Mouse (Mus musculus) MEL (cell line): ENCODE data around the gene Zfp617. TPM values are rescaled to one million over a fixed set of nuclear protein-coding genes. Genes with fewer than 3 reads are reported as not detected.
A peak's percentile ranks its signal among the peaks of the same experiment; 100 is the strongest.
"Not testable (repeated sequence)": the region's sequence is repeated elsewhere in the genome, so short reads cannot be mapped to it uniquely, and the experiment has no call there.

ENCODE experiments used
- DNase-seq: peaks from one replicate; pipeline ENCODE4 v3.0.0; 2011; ENCODE audit warnings: low read depth, low spot score
- H3K27ac ChIP-seq: 2 replicates; pipeline ENCODE4 v1.5.1; 2012; ENCODE audit warnings: low read depth, mild to moderate bottlenecking, control low read depth, low read length, moderate library complexity; ENCODE audit not compliant: control insufficient read depth
- H3K27me3 ChIP-seq, 2 experiments: fragments of 150-350 bp in 1 of 2; sonication (generic) in 1 of 2; 2 replicates each; pipeline ENCODE4 v1.6.1; 2012; ENCODE audit warnings: low read length in 2 of 2, mild to moderate bottlenecking in 2 of 2, improper control_type of control experiment in 1 of 2, moderate library complexity in 1 of 2; ENCODE audit not compliant: insufficient read depth in 2 of 2, control insufficient read depth in 1 of 2
- H3K36me3 ChIP-seq, 2 experiments: 2 replicates each; pipeline ENCODE4 v1.6.1; 2012 to 2014; ENCODE audit warnings: low read length in 2 of 2, improper control_type of control experiment in 1 of 2, inconsistent platforms in 1 of 2, mild to moderate bottlenecking in 1 of 2; ENCODE audit not compliant: insufficient read depth in 2 of 2, control insufficient read depth in 1 of 2
- H3K4me1 ChIP-seq, 2 experiments: fragments of 150-350 bp in 1 of 2; sonication (generic) in 1 of 2; 2 replicates each; pipeline ENCODE4 v1.6.1; 2012; ENCODE audit warnings: low read length in 2 of 2, improper control_type of control experiment in 1 of 2, mild to moderate bottlenecking in 1 of 2; ENCODE audit not compliant: insufficient read depth in 2 of 2, control insufficient read depth in 1 of 2
- H3K4me3 ChIP-seq, 2 experiments: fragments of 150-350 bp in 1 of 2; sonication (generic) in 1 of 2; 2 replicates each; pipeline ENCODE4 v1.5.1; 2012; ENCODE audit warnings: low read depth in 2 of 2, low read length in 2 of 2, mild to moderate bottlenecking in 2 of 2, moderate library complexity in 2 of 2, control low read depth in 1 of 2, improper control_type of control experiment in 1 of 2; ENCODE audit not compliant: control insufficient read depth in 1 of 2, insufficient read depth in 1 of 2
- H3K79me2 ChIP-seq: 2 replicates; pipeline ENCODE4 v1.6.1; 2012; ENCODE audit warnings: mild to moderate bottlenecking, low read length, moderate library complexity; ENCODE audit not compliant: control insufficient read depth, poor library complexity, insufficient read depth
- H3K9ac ChIP-seq: 2 replicates; pipeline ENCODE4 v1.6.1; 2012; ENCODE audit warnings: low read depth, mild to moderate bottlenecking, control low read depth, low read length, moderate library complexity; ENCODE audit not compliant: control insufficient read depth, poor library complexity, severe bottlenecking
- H3K9me3 ChIP-seq: fragments of 150-350 bp; sonication (generic); replicated peaks from 2 replicates; pipeline ENCODE4 v1.6.1; 2012; ENCODE audit warnings: mild to moderate bottlenecking, low read length, improper control_type of control experiment, moderate library complexity; ENCODE audit not compliant: insufficient read depth
- CHD1 ChIP-seq: IDR thresholded peaks from 2 replicates; pipeline ENCODE4 v1.6.1; 2012; ENCODE audit warnings: low read depth, mild to moderate bottlenecking, inconsistent platforms, low read length, improper control_type of control experiment
- EP300 ChIP-seq, 2 experiments: IDR thresholded peaks; 2 replicates each; pipeline ENCODE4 v1.6.1; 2011; ENCODE audit warnings: improper control_type of control experiment in 2 of 2, low read length in 2 of 2, low read depth in 1 of 2, mild to moderate bottlenecking in 1 of 2
- ETS1 ChIP-seq: IDR thresholded peaks from 2 replicates; pipeline ENCODE4 v1.6.1; 2012; ENCODE audit warnings: low read depth, mild to moderate bottlenecking, inconsistent platforms, low read length, improper control_type of control experiment, moderate library complexity
- GABPA ChIP-seq: IDR thresholded peaks from 2 replicates; pipeline ENCODE4 v1.6.1; 2012; ENCODE audit warnings: low read depth, mild to moderate bottlenecking, inconsistent platforms, low read length, improper control_type of control experiment, moderate library complexity
- HCFC1 ChIP-seq: IDR thresholded peaks from 2 replicates; pipeline ENCODE4 v1.6.1; 2012; ENCODE audit warnings: low read depth, mild to moderate bottlenecking, inconsistent platforms, low read length, improper control_type of control experiment, moderate library complexity
- JUND ChIP-seq: IDR thresholded peaks from 2 replicates; pipeline ENCODE4 v1.6.1; 2011; ENCODE audit warnings: low read depth, mild to moderate bottlenecking, improper control_type of control experiment, low read length
- MAFK ChIP-seq: IDR thresholded peaks from 2 replicates; pipeline ENCODE4 v1.6.1; 2011; ENCODE audit warnings: low read depth, mild to moderate bottlenecking, low read length, improper control_type of control experiment, borderline replicate concordance
- MAX ChIP-seq: IDR thresholded peaks from 2 replicates; pipeline ENCODE4 v1.6.1; 2011; ENCODE audit warnings: low read length, improper control_type of control experiment
- MEF2A ChIP-seq: IDR thresholded peaks from 2 replicates; pipeline ENCODE4 v1.6.1; 2014; ENCODE audit warnings: low read depth, mild to moderate bottlenecking, inconsistent platforms, low read length, improper control_type of control experiment; ENCODE audit not compliant: poor library complexity, insufficient replicate concordance, severe bottlenecking; ENCODE audit errors: extremely low read depth
- MXI1 ChIP-seq: IDR thresholded peaks from 2 replicates; pipeline ENCODE4 v1.6.1; 2011; ENCODE audit warnings: mild to moderate bottlenecking, low read depth, low read length, improper control_type of control experiment
- MYB ChIP-seq: IDR thresholded peaks from 2 replicates; pipeline ENCODE4 v1.6.1; 2011; ENCODE audit warnings: mild to moderate bottlenecking, low read depth, low read length, improper control_type of control experiment
- MYC ChIP-seq: IDR thresholded peaks from 2 replicates; pipeline ENCODE4 v1.6.1; 2011; ENCODE audit warnings: low read depth, mild to moderate bottlenecking, low read length, improper control_type of control experiment, moderate library complexity
- NELFE ChIP-seq: IDR thresholded peaks from 2 replicates; pipeline ENCODE4 v1.6.1; 2011; ENCODE audit warnings: low read depth, low read length, improper control_type of control experiment
- POLR2A ChIP-seq, 2 experiments: IDR thresholded peaks; 2 replicates each; pipeline ENCODE4 v1.6.1; 2011 to 2012; ENCODE audit warnings: low read length in 2 of 2, mild to moderate bottlenecking in 2 of 2, control low read depth in 1 of 2, improper control_type of control experiment in 1 of 2, low read depth in 1 of 2, moderate library complexity in 1 of 2; ENCODE audit not compliant: control insufficient read depth in 1 of 2, insufficient read depth in 1 of 2, poor library complexity in 1 of 2
- POLR2AphosphoS2 ChIP-seq: IDR thresholded peaks from 2 replicates; pipeline ENCODE4 v1.6.1; 2011; ENCODE audit warnings: low read length, improper control_type of control experiment
- POLR2AphosphoS5 ChIP-seq: IDR thresholded peaks from 2 replicates; pipeline ENCODE4 v1.6.1; 2012; ENCODE audit warnings: low read depth, borderline replicate concordance, mild to moderate bottlenecking, inconsistent platforms, low read length, moderate library complexity, mixed read lengths
- SIN3A ChIP-seq: IDR thresholded peaks from 2 replicates; pipeline ENCODE4 v1.6.1; 2012; ENCODE audit warnings: low read length, improper control_type of control experiment, inconsistent platforms
- TAL1 ChIP-seq: IDR thresholded peaks from 2 replicates; pipeline ENCODE4 v1.6.1; 2012; ENCODE audit warnings: mild to moderate bottlenecking, inconsistent platforms, low read length, moderate library complexity, mixed read lengths
- USF2 ChIP-seq, 2 experiments: IDR thresholded peaks; 2 replicates each; pipeline ENCODE4 v1.6.1; 2011 to 2012; ENCODE audit warnings: improper control_type of control experiment in 2 of 2, low read length in 2 of 2, borderline replicate concordance in 1 of 2, inconsistent platforms in 1 of 2, low read depth in 1 of 2, mild to moderate bottlenecking in 1 of 2; ENCODE audit not compliant: insufficient read depth in 1 of 2
- ZMIZ1 ChIP-seq: IDR thresholded peaks from 2 replicates; pipeline ENCODE4 v1.6.1; 2012; ENCODE audit warnings: low read depth, mild to moderate bottlenecking, inconsistent platforms, low read length, improper control_type of control experiment, moderate library complexity
- polyA plus RNA-seq, 2 experiments: library from polyadenylated mRNA; stranded (reverse) in 1 of 2; unstranded in 1 of 2; fragments of >175 nt in 1 of 2; fragments of >200 nt in 1 of 2; gene quantifications; 2 replicates each; pipeline versions ENCODE4 v1.2.1 to v1.2.4; 2012; ENCODE audit warnings: low replicate concordance in 2 of 2, low read depth in 1 of 2; ENCODE audit not compliant: insufficient read length in 2 of 2, insufficient read depth in 1 of 2, missing spikeins in 1 of 2
- total RNA-seq: library from RNA; depleted of rRNA; stranded (reverse); fragments of 300-350 nt; gene quantifications from 2 replicates; pipeline ENCODE4 v1.2.3, GENCODE M21; 2012

The Zfp617 gene
- total and polyA plus RNA-seq, 3 experiments: 11.0 to 14.6 TPM; not detected in 1

DNA sequence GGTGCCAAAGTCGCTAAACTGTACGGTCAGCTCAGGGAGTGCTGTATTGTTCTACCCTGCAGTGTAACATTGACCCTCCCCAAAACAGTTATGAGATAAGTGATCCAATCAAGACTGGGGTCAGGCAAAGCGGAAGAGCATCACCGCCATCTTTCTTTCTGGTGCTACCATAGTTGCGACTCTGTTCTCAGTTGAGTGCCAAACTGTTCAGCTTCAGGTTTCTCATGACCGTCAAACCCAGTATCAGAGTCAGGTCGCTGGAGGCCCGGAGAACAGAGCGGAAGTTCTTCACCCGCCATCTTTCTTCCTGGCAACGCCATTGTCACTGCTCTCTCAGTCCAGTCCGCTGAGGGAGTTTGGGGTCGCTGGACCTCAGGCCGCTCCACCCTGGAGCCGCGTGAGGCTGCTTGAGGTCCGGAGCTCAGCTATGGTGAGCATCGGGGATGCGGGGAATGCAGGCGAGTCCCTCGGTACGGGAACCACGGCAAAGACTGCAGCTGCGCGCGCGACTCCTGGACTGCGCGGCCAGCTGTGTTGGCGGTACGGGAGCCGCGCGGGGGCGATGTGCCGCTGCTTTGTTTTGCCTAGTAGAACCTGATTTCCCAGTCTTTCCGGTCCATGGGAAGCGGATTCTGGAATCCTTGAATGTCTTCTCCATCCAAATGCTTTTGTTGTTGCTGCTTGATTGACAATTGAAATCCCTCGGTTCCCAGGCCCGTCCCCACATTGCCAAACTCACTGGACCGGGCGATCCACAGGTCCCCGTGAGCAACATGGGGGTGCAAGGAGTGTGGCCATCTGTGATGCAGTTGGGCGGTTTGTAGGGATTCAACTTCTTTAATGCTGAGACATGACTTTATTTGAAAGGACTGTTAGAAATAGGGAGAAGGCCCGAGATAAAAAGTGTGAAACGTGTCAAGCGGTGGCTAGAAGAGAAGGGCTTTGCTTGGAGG is at the start of gene Zfp617, which contains the start of gene Zfp882 (continued):
- no peak for TF ChIP-seq USF2 (IDR thresholded peaks at IDR 0.05; ENCODE audit: borderline replicate concordance in 1 of 2, insufficient read depth in 1 of 2, low read depth in 1 of 2, low read length in 2 of 2)
- peak; percentile 74 for TF ChIP-seq SIN3A
- TF ChIP-seq MAFK: no peak
- peak in 1 of 2 experiments; percentile 39; a peak in 2 of 4 replicates for TF ChIP-seq EP300 (IDR thresholded peaks at IDR 0.05; ENCODE audit: low read depth in 1 of 2, low read length in 2 of 2)
- peak; percentile 50; the same call in 1 of the 2 replicates for TF ChIP-seq MYC

GRCm38 (mm10) chr8:71861551-71861950 is 46.9 kb upstream of the Zfp617 start:
- H3K27me3 ChIP-seq, H3K36me3 ChIP-seq, H3K79me2 ChIP-seq, DNase-seq, H3K4me3 ChIP-seq, H3K9ac ChIP-seq, H3K9me3 ChIP-seq, H3K4me1 ChIP-seq, H3K27ac ChIP-seq: not testable (repeated sequence)

DNA sequence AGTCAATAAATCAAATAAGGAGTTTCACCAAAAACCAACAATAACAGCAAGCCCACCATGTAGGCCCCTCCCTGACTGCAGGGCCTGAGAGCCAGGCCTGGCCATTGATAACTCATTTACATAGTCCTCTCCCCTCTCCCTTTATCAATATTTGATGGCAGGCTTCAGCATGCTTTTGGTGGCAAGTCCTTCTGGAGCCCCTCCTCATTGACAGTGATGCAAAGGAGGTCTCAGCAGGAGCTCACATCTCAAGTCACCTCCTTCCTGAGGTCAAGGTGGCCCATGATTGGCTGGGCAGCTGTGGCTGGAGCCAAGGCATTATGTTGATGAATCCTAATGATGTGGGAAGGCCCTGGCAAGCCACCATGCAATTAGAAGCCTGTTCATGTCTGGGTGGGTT is 46.4 kb upstream of the Zfp617 start:
- H3K27me3 ChIP-seq, H3K4me1 ChIP-seq, H3K36me3 ChIP-seq, DNase-seq, H3K79me2 ChIP-seq, H3K4me3 ChIP-seq, H3K27ac ChIP-seq, H3K9ac ChIP-seq, H3K9me3 ChIP-seq: not testable (repeated sequence)

- Histone ChIP-seq H3K79me2 (peaks cover 13% of the 10 kb centered on the region), H3K4me3 (peak within 1 kb of the TSS; percentile 71 to 82), H3K36me3 (peaks cover 9 to 15% of the 10 kb centered on the region in 2 experiments), H3K27me3 (no peaks in the 10 kb centered on the region), H3K27ac (peak within 1 kb of the TSS; percentile 71), H3K4me1 (peaks cover 0 to 10% of the 10 kb centered on the region in 2 experiments; a peak in 3 of 4 replicates), H3K9me3 (no peaks in the 10 kb centered on the region), H3K9ac (peak within 1 kb of the TSS; percentile 91)
- DNase-seq: peak; percentile 82
- TF ChIP-seq CHD1 (no peak), MYC (0 out of 2 replicates have a peak, but pooled peaks have one; percentile 10), GABPA (no peak), MXI1 (peak; percentile 92), POLR2A (IDR thresholded peaks at IDR 0.05; ENCODE audit: control insufficient read depth in 1 of 2, insufficient read depth in 1 of 2, low read depth in 1 of 2, low read length in 2 of 2, poor library complexity in 1 of 2) (peak; percentile 69 to 78), ETS1 (no peak), MYB (no peak), MEF2A (no peak), POLR2AphosphoS5 (no peak), POLR2AphosphoS2 (peak; percentile 66), TAL1 (no peak), JUND (no peak), MAX (peak; percentile 68), NELFE (peak; percentile 71), HCFC1 (peak; percentile 52), ZMIZ1 (peak; percentile 52; the same call in 1 of the 2 replicates), MAFK (no peak)
Measured at GRCm38 (mm10) chr8:71881618-71882274, 26.7 kb upstream of the Zfp617 start, which contains the start of gene Zfp709. Gene Zfp709 (plus strand): TSS chr8:71882019.
